Mouse (Mus musculus) brain, adult 2 months (tissue): ENCODE measurements around the gene Cdx2.

Source experiments
- DNase-seq: peaks from one replicate; pipeline ENCODE4 v3.0.0; 2011; ENCODE audit warnings: low read depth, low spot score

Cdx2 gene

GRCm38 (mm10) chr5:147260778-147261177 lies 46.3 kb downstream of the Cdx2 start:
- no peak for DNase-seq

GRCm38 (mm10) chr5:147260189-147260588 lies 46.9 kb downstream of the Cdx2 start:
- DNase-seq: no peak
